Mouse (Mus musculus) midbrain, embryonic 13.5 days (tissue): Measurements from ENCODE around the gene Gcc2. TPM values are rescaled to one million over a fixed set of nuclear protein-coding genes. Genes with fewer than 3 reads are reported as not detected.

Experiments used
- ATAC-seq: fragments of 200-750 bp; cut with Nextera tagmentation; 2 replicates; pipeline ENCODE4 v1.8.0; 2017; ENCODE audit warnings: mild to moderate bottlenecking, moderate TSS enrichment, moderate library complexity
- H3K27ac ChIP-seq: fragments of 300-500 bp; sonication (generic); 2 replicates; pipeline ENCODE4 v1.5.1; 2015; ENCODE audit warnings: inconsistent platforms, mild to moderate bottlenecking, moderate library complexity
- H3K27me3 ChIP-seq: fragments of 300-500 bp; sonication (generic); 2 replicates; pipeline ENCODE4 v1.6.1; 2015; ENCODE audit warnings: mild to moderate bottlenecking, inconsistent platforms
- H3K36me3 ChIP-seq: fragments of 300-500 bp; sonication (generic); 2 replicates; pipeline ENCODE4 v1.6.1; 2015; ENCODE audit warnings: mild to moderate bottlenecking, inconsistent platforms
- H3K4me1 ChIP-seq: fragments of 300-500 bp; sonication (generic); replicated peaks from 2 replicates; pipeline ENCODE4 v1.6.1; 2015; ENCODE audit warnings: inconsistent platforms
- H3K4me2 ChIP-seq: fragments of 300-500 bp; sonication (generic); replicated peaks from 2 replicates; pipeline ENCODE4 v1.6.1; 2015; ENCODE audit warnings: moderate library complexity, mild to moderate bottlenecking, inconsistent platforms
- H3K4me3 ChIP-seq: fragments of 300-500 bp; sonication (generic); replicated peaks from 2 replicates; pipeline ENCODE4 v1.5.1; 2015; ENCODE audit warnings: mild to moderate bottlenecking, inconsistent platforms
- H3K9ac ChIP-seq: fragments of 300-500 bp; sonication (generic); replicated peaks from 2 replicates; pipeline ENCODE4 v1.6.1; 2015; ENCODE audit warnings: mild to moderate bottlenecking, inconsistent platforms
- H3K9me3 ChIP-seq: fragments of 300-500 bp; sonication (generic); 2 replicates; pipeline ENCODE4 v1.6.1; 2016; ENCODE audit warnings: mild to moderate bottlenecking, inconsistent platforms
- WGBS: fragments of 180-500 bp; shearing (Covaris S2); methylation state at CpG from one replicate; pipeline ENCODE4 v1.1.7; 2015; 5-methylcytosine and 5-hydroxymethylcytosine counted together
- polyA plus RNA-seq: library from polyadenylated mRNA; unstranded; fragments of >200 nt; fragmentation: Nextera tagmentation; extraction: Ambion mirVana; gene quantifications from 2 replicates; pipeline ENCODE4 v1.2.1, GENCODE M21; 2015

The Gcc2 gene
- 92.3 and 97.7 TPM in 2 replicates for polyA plus RNA-seq

- peak; percentile 100 for ATAC-seq
- Histone ChIP-seq H3K9me3 (no peaks in the 10 kb centered on the region), H3K27ac (peak within 1 kb of the TSS; percentile 73), H3K4me2 (peak within 1 kb of the TSS; percentile 57), H3K9ac (peak within 1 kb of the TSS; percentile 80), H3K36me3 (peaks cover 21% of the 10 kb centered on the region), H3K4me3 (peak within 1 kb of the TSS; percentile 70), H3K4me1 (peaks cover 19% of the 10 kb centered on the region), H3K27me3 (no peaks in the 10 kb centered on the region)
- WGBS = under 1% methylated on average over 49 of the region's 58 CpGs
Measured at GRCm38 (mm10) chr10:58255213-58255892, at the start of gene Gcc2. Gene Gcc2 (plus strand): TSS chr10:58255497.

GRCm38 (mm10) chr10:58205986-58206385, 49.3 kb upstream of the Gcc2 start:
- no peak for ATAC-seq
- Histone ChIP-seq H3K9ac (no peak overlapping the region), H3K4me3 (no peak overlapping the region), H3K36me3 (no peaks in the 10 kb centered on the region), H3K4me2 (no peak overlapping the region), H3K4me1 (no peaks in the 10 kb centered on the region), H3K27ac (no peak overlapping the region), H3K9me3 (no peaks in the 10 kb centered on the region; the same call in 1 of the 2 replicates), H3K27me3 (no peaks in the 10 kb centered on the region)
- 47% methylated on average over 1 of the region's 1 CpGs for WGBS

- H3K4me2 ChIP-seq = no peak overlapping the region
- H3K36me3 ChIP-seq = no peaks in the 10 kb centered on the region
- H3K4me1 ChIP-seq = no peaks in the 10 kb centered on the region
- H3K4me3 ChIP-seq = no peak overlapping the region
- H3K9ac ChIP-seq = no peak overlapping the region
- H3K9me3 ChIP-seq = no peaks in the 10 kb centered on the region; the same call in 1 of the 2 replicates
- ATAC-seq = no peak
- no peaks in the 10 kb centered on the region for H3K27me3 ChIP-seq
- WGBS = 86% methylated on average over 4 of the region's 4 CpGs
- H3K27ac ChIP-seq = no peak overlapping the region
Measured at GRCm38 (mm10) chr10:58206639-58207404, 48.5 kb upstream of the Gcc2 start.

GRCm38 (mm10) chr10:58209710-58210467, 45.4 kb upstream of the Gcc2 start:
- H3K9me3 ChIP-seq = no peaks in the 10 kb centered on the region; the same call in 1 of the 2 replicates
- ATAC-seq = no peak; the same call in 1 of the 2 replicates
- 74% methylated on average over 2 of the region's 2 CpGs for WGBS
- H3K27ac ChIP-seq = no peak overlapping the region
- no peaks in the 10 kb centered on the region for H3K27me3 ChIP-seq
- H3K4me2 ChIP-seq = no peak overlapping the region
- no peaks in the 10 kb centered on the region for H3K4me1 ChIP-seq
- no peak overlapping the region for H3K9ac ChIP-seq
- no peak overlapping the region for H3K4me3 ChIP-seq
- H3K36me3 ChIP-seq = no peaks in the 10 kb centered on the region

GRCm38 (mm10) chr10:58210514-58210913, 44.8 kb upstream of the Gcc2 start:
- Histone ChIP-seq H3K36me3 (no peaks in the 10 kb centered on the region), H3K9me3 (no peaks in the 10 kb centered on the region; the same call in 1 of the 2 replicates), H3K4me3 (no peak overlapping the region), H3K27ac (no peak overlapping the region), H3K9ac (no peak overlapping the region), H3K4me2 (no peak overlapping the region), H3K27me3 (no peaks in the 10 kb centered on the region), H3K4me1 (no peaks in the 10 kb centered on the region)
- 76% methylated on average over 1 of the region's 1 CpGs for WGBS
- ATAC-seq = no peak

DNA sequence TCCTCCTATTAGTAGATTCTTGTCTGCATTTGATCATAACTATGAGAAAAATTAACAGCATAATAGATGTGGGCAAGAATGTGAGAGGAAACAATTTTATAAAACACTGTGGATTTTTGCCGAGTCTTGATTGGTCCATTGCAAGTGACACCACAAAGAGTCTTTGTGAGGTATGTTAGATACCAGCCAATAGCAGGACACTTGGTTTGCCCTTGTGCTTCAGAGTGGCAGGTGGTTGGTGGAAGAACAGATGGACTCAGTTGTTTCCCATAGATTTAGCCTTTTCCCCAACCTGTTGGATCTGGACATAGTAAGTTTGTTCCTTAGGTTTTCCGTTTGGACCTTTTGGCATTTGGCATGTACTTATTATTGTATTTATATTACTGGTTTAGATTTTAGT, 44.1 kb upstream of the Gcc2 start:
- H3K4me3 ChIP-seq = no peak overlapping the region
- H3K9ac ChIP-seq = no peak overlapping the region
- no peaks in the 10 kb centered on the region for H3K4me1 ChIP-seq
- ATAC-seq = no peak
- H3K27ac ChIP-seq = no peak overlapping the region
- H3K36me3 ChIP-seq = no peaks in the 10 kb centered on the region
- 92% methylated on average over 2 of the region's 2 CpGs for WGBS
- no peak overlapping the region for H3K4me2 ChIP-seq
- H3K27me3 ChIP-seq = no peaks in the 10 kb centered on the region
- H3K9me3 ChIP-seq = no peaks in the 10 kb centered on the region; the same call in 1 of the 2 replicates

GRCm38 (mm10) chr10:58212230-58212629, 43.1 kb upstream of the Gcc2 start:
- Histone ChIP-seq H3K27ac (no peak overlapping the region), H3K9me3 (no peaks in the 10 kb centered on the region), H3K27me3 (no peaks in the 10 kb centered on the region), H3K4me1 (no peaks in the 10 kb centered on the region), H3K9ac (no peak overlapping the region), H3K4me3 (no peak overlapping the region), H3K4me2 (no peak overlapping the region), H3K36me3 (no peaks in the 10 kb centered on the region)
- WGBS = 79% methylated on average over 7 of the region's 7 CpGs
- ATAC-seq = no peak

DNA sequence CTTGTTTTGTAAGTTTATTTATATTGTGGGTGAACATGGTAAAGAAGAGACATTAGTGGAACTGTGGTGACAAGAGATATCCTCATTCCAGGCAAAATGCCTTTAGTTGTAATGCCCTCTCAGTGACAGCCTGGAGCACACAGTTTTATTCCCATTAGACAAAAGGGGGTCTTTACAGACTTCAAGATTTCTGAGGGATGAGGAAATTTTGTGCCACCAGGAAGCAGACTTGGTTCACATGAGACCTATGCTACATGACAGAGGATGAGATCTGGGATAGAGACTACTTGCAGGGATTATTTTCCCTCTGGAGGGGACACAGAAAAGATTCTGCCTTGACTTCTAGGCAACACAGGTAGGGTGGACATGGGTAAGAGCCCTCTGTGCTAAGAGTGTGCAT, 40.8 kb upstream of the Gcc2 start:
- Histone ChIP-seq H3K9me3 (no peaks in the 10 kb centered on the region), H3K4me3 (no peak overlapping the region), H3K4me2 (no peak overlapping the region), H3K4me1 (no peaks in the 10 kb centered on the region), H3K27ac (no peak overlapping the region), H3K36me3 (no peaks in the 10 kb centered on the region), H3K9ac (no peak overlapping the region), H3K27me3 (no peaks in the 10 kb centered on the region)
- ATAC-seq = no peak

DNA sequence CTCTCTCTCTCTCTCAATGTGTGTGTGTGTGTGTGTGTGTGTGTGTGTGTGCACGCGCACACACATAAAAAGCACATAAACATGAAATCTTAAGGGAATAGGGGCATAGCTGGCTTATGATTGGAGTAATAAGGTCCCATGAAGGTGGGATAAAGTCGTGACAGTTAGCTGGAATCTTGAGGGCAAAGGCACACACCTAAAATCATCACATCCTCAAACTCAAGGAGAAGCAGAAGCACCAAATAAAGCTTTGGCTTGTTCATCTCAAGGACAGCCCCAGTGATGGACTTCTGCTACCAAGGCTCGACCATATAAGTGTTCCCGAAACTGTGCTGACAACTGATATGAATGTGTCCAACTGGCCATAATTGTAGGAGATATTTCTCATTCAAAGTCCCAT, 40.4 kb upstream of the Gcc2 start:
- H3K9me3 ChIP-seq = no peaks in the 10 kb centered on the region
- H3K4me2 ChIP-seq = no peak overlapping the region
- H3K27me3 ChIP-seq = no peaks in the 10 kb centered on the region
- WGBS = 82% methylated on average over 5 of the region's 5 CpGs
- no peaks in the 10 kb centered on the region for H3K36me3 ChIP-seq
- H3K4me1 ChIP-seq = no peaks in the 10 kb centered on the region
- no peak overlapping the region for H3K4me3 ChIP-seq
- ATAC-seq = no peak
- H3K27ac ChIP-seq = no peak overlapping the region
- H3K9ac ChIP-seq = no peak overlapping the region

- Histone ChIP-seq H3K4me1 (no peaks in the 10 kb centered on the region), H3K4me2 (no peak overlapping the region), H3K4me3 (no peak overlapping the region), H3K9me3 (no peaks in the 10 kb centered on the region), H3K36me3 (no peaks in the 10 kb centered on the region), H3K9ac (no peak overlapping the region), H3K27ac (no peak overlapping the region), H3K27me3 (no peaks in the 10 kb centered on the region)
- ATAC-seq = no peak
- 86% methylated on average over 1 of the region's 1 CpGs for WGBS
Measured at GRCm38 (mm10) chr10:58215353-58215752, 39.9 kb upstream of the Gcc2 start.

DNA sequence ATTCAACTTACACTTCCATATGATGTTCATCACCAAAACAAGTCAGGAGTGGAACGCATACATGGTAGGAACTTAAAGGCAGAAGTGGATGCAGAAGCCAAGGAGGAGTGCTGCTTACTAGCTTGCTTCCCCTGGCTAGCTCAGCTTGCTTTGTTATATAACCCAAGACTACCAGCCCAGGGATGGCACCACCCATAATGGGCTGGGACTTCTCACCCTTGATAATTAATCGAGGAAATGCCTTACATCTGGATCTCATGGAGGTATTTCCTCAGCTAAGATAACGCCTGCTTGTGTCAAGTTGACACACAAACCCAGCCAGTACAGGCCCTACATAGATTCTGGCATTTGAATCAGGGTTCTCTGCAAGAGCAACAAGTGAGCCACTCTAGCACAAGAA, 37.9 kb upstream of the Gcc2 start:
- no peaks in the 10 kb centered on the region for H3K9me3 ChIP-seq
- H3K4me3 ChIP-seq = no peak overlapping the region
- no peak for ATAC-seq
- no peak overlapping the region for H3K4me2 ChIP-seq
- H3K9ac ChIP-seq = no peak overlapping the region
- H3K27me3 ChIP-seq = no peaks in the 10 kb centered on the region
- WGBS = 90% methylated on average over 3 of the region's 3 CpGs
- H3K36me3 ChIP-seq = no peaks in the 10 kb centered on the region
- no peaks in the 10 kb centered on the region for H3K4me1 ChIP-seq
- H3K27ac ChIP-seq = no peak overlapping the region

DNA sequence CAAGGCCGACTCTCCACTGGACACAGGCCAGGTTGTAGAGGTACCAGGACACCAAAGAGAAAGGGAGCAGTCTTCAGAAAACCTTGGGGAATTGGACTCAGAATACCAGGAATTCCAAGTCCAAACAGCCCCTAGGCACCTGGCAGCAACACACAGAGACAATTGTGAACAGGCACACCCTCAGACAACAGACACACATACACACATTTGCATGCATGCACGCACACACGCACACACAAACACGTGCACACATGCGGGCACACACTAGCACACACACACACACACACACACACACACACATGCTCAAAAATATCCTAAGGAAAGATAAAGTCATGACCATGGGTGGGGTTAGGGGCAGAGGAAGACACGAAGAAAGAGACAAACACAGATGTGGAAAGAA, 34.6 kb upstream of the Gcc2 start:
- no peak overlapping the region for H3K27ac ChIP-seq
- no peaks in the 10 kb centered on the region for H3K27me3 ChIP-seq
- H3K4me3 ChIP-seq = no peak overlapping the region
- H3K9me3 ChIP-seq = no peaks in the 10 kb centered on the region
- H3K4me1 ChIP-seq = no peaks in the 10 kb centered on the region
- H3K36me3 ChIP-seq = no peaks in the 10 kb centered on the region
- ATAC-seq = no peak
- 87% methylated on average over 6 of the region's 6 CpGs for WGBS
- H3K4me2 ChIP-seq = no peak overlapping the region
- H3K9ac ChIP-seq = no peak overlapping the region
